Mouse (Mus musculus) CH12.LX (cell line): Measurements from ENCODE around the gene Dnttip2.

Experiments
- CTCF ChIP-seq, 2 experiments: IDR thresholded peaks in 1 of 2; conservative IDR thresholded peaks in 1 of 2; 2 replicates each; pipeline ENCODE4 v1.5.1; 2011 to 2012; ENCODE audit warnings: low read depth in 2 of 2, low read length in 2 of 2, improper control_type of control experiment in 1 of 2, inconsistent platforms in 1 of 2, mild to moderate bottlenecking in 1 of 2, moderate library complexity in 1 of 2
- EP300 ChIP-seq: IDR thresholded peaks from 2 replicates; pipeline ENCODE4 v1.6.1; 2011; ENCODE audit warnings: low read length, improper control_type of control experiment
- POLR2A ChIP-seq: IDR thresholded peaks from 2 replicates; pipeline ENCODE4 v1.6.1; 2011; ENCODE audit warnings: low read depth, mild to moderate bottlenecking, improper control_type of control experiment, low read length
- SMC3 ChIP-seq: IDR thresholded peaks from 2 replicates; pipeline ENCODE4 v1.6.1; 2011; ENCODE audit warnings: low read depth, low read length, improper control_type of control experiment

GRCm38 (mm10) chr3:122313936-122314335 is 39.7 kb downstream of the Dnttip2 start:
- TF ChIP-seq POLR2A, result no peak
- no peak for TF ChIP-seq SMC3
- TF ChIP-seq EP300, result no peak; the same call in 1 of the 2 replicates
- no peak for TF ChIP-seq CTCF (conservative IDR thresholded peaks at IDR 0.05 in 1 of 2, IDR thresholded peaks at IDR 0.05 in 1 of 2; ENCODE audit: low read depth in 2 of 2, low read length in 2 of 2)
